Comparison of ENCODE assay signal across 25 mouse cellular contexts in genomic region chr10:107039211-107039610, GRCm38 (mm10).
DNase-seq lines count a peak whose midpoint lies in the region.
"Had no signal": no experiment of that assay in that cellular context is flagged by ENCODE, and none has a peak within 500 bp of the region (broad histone marks: within the 10 kb centered on the region; RNA-seq: fewer than 3 reads in every experiment).

No protein-coding gene starts in this region.

- no peaks in the 10 kb centered on the region for H3K9me3 ChIP-seq in heart, embryonic 10.5 days
- H3K9me3 ChIP-seq: embryonic facial prominence, embryonic 13.5 days; forebrain, embryonic 13.5 days; heart, embryonic 12.5 days; liver, embryonic 12.5 days; midbrain, embryonic 10.5 days had no signal

- no peaks in the 10 kb centered on the region for H3K27me3 ChIP-seq in heart, embryonic 10.5 days (ENCODE audit: insufficient read depth, poor library complexity, severe bottlenecking)
- H3K27me3 ChIP-seq: CH12.LX; embryonic facial prominence, embryonic 13.5 days; forebrain, embryonic 13.5 days; heart, embryonic 12.5 days; liver, embryonic 12.5 days had no signal

- no peaks in the 10 kb centered on the region for H3K4me1 ChIP-seq in heart, embryonic 10.5 days
- H3K4me1 ChIP-seq: embryonic facial prominence, embryonic 13.5 days; forebrain, embryonic 13.5 days; heart, embryonic 12.5 days; liver, embryonic 12.5 days had no signal

- no peaks in the 10 kb centered on the region for H3K36me3 ChIP-seq in heart, embryonic 10.5 days
- H3K36me3 ChIP-seq: embryonic facial prominence, embryonic 13.5 days; G1E; heart, embryonic 12.5 days; liver, embryonic 12.5 days; midbrain, embryonic 10.5 days had no signal

- peak; percentile 10 for DNase-seq in heart, postnatal 10 days
- DNase-seq in heart, embryonic 10.5 days (ENCODE audit: low spot score) = no peak
- DNase-seq in kidney, postnatal 25 days = peak; percentile 2 to 36
- no peak for DNase-seq in kidney, adult 18-20 months
- DNase-seq in ovary, postnatal 36 days (ENCODE audit: low spot score) = peak; percentile 3
- DNase-seq in ovary, postnatal 10 days (ENCODE audit: low spot score) = no peak
- DNase-seq in gonadal fat pad, adult 2 months (ENCODE audit: low read depth) = peak; percentile 95
- no peak for DNase-seq in cerebellum, adult 18-20 months
- DNase-seq: B cell, adult 2 months; cerebellum, adult 2 months; cerebellum, postnatal 36 days; embryo, embryonic 11 days; gastrocnemius, postnatal 36 days; layer of hippocampus, postnatal 36 days; thymus, adult 18-20 months had no signal

- no peak overlapping the region for H3K4me3 ChIP-seq in heart, embryonic 10.5 days
- H3K4me3 ChIP-seq: embryonic facial prominence, embryonic 13.5 days; erythroblast, embryonic 14.5 days; forebrain, embryonic 13.5 days; heart, embryonic 12.5 days; layer of hippocampus, adult 2 months; liver, embryonic 12.5 days; midbrain, embryonic 10.5 days had no signal

- 81% methylated on average over 4 of the region's 4 CpGs for WGBS in heart, embryonic 10.5 days

- intact Hi-C loops in heart, postnatal 10 days (cut with DNase I) = no loop called here

- no peak overlapping the region for H3K27ac ChIP-seq in heart, embryonic 10.5 days
- H3K27ac ChIP-seq: embryonic facial prominence, embryonic 13.5 days; forebrain, embryonic 13.5 days; hindbrain, embryonic 14.5 days; layer of hippocampus, adult 2 months; liver, embryonic 12.5 days; midbrain, embryonic 10.5 days had no signal

Comparison
In these comparisons a context has a peak if more than half of its experiments do, and no peak if none do; other contexts are left out.
1. DNase-seq: peak in heart, postnatal 10 days (2 of 2), kidney, postnatal 25 days (2 of 2), ovary, postnatal 36 days (single experiment) and gonadal fat pad, adult 2 months (single experiment); none in heart, embryonic 10.5 days (single experiment), kidney, adult 18-20 months (single experiment), ovary, postnatal 10 days (single experiment) and cerebellum, adult 18-20 months (0 of 2).